Mouse (Mus musculus) midbrain, embryonic 11.5 days (tissue): ENCODE data around the gene Atf2. TPM values are rescaled to one million over a fixed set of nuclear protein-coding genes. Genes with fewer than 3 reads are reported as not detected.
A peak's percentile ranks its signal among the peaks of the same experiment; 100 is the strongest.

ENCODE experiments used
- ATAC-seq: fragments of 200-750 bp; cut with Nextera tagmentation; 2 replicates; pipeline ENCODE4 v1.8.0; 2017; ENCODE audit warnings: moderate TSS enrichment, moderate library complexity; ENCODE audit not compliant: low FRiP score
- DNase-seq: peaks from one replicate; pipeline ENCODE4 v3.0.0; 2015; ENCODE audit warnings: low spot score; ENCODE audit errors: missing footprints
- H3K27ac ChIP-seq: fragments of 300-500 bp; sonication (generic); 2 replicates; pipeline ENCODE4 v1.5.1; 2014; ENCODE audit warnings: low read depth, low read length
- H3K27me3 ChIP-seq: fragments of 300-500 bp; sonication (generic); 2 replicates; pipeline ENCODE4 v1.6.1; 2014; ENCODE audit warnings: mild to moderate bottlenecking, low read length, moderate library complexity, mixed read lengths; ENCODE audit not compliant: control insufficient read depth, insufficient read depth
- H3K36me3 ChIP-seq: fragments of 300-500 bp; sonication (generic); 2 replicates; pipeline ENCODE4 v1.6.1; 2014; ENCODE audit warnings: mild to moderate bottlenecking, low read length, moderate library complexity, mixed read lengths; ENCODE audit not compliant: control insufficient read depth, insufficient read depth
- H3K4me1 ChIP-seq: fragments of 300-500 bp; sonication (generic); 2 replicates; pipeline ENCODE4 v1.6.1; 2014; ENCODE audit warnings: low read length; ENCODE audit not compliant: control insufficient read depth, insufficient read depth
- H3K4me2 ChIP-seq: fragments of 300-500 bp; sonication (generic); 2 replicates; pipeline ENCODE4 v1.6.1; 2014; ENCODE audit warnings: mild to moderate bottlenecking, moderate library complexity
- H3K4me3 ChIP-seq: fragments of 300-500 bp; sonication (generic); 2 replicates; pipeline ENCODE4 v1.5.1; 2014; ENCODE audit warnings: low read depth, low read length
- H3K9ac ChIP-seq: fragments of 300-500 bp; sonication (generic); 2 replicates; pipeline ENCODE4 v1.6.1; 2014; ENCODE audit warnings: low read length
- H3K9me3 ChIP-seq: fragments of 300-500 bp; sonication (generic); 2 replicates; pipeline ENCODE4 v1.6.1; 2016; ENCODE audit warnings: low read length; ENCODE audit not compliant: control insufficient read depth
- WGBS: fragments of 180-500 bp; shearing (Covaris S2); extraction: QIAGEN DNeasy Blood & Tissue Kit; methylation state at CpG from one replicate; pipeline ENCODE4 v1.1.7; 2014; 5-methylcytosine and 5-hydroxymethylcytosine counted together
- polyA plus RNA-seq: library from polyadenylated mRNA; unstranded; fragments of >200 nt; fragmentation: Nextera tagmentation; extraction: Ambion mirVana; gene quantifications from 2 replicates; pipeline ENCODE4 v1.2.1, GENCODE M21; 2014

The Atf2 gene
- polyA plus RNA-seq, 1 experiment from 2014 or later: 83.3 TPM

DNA sequence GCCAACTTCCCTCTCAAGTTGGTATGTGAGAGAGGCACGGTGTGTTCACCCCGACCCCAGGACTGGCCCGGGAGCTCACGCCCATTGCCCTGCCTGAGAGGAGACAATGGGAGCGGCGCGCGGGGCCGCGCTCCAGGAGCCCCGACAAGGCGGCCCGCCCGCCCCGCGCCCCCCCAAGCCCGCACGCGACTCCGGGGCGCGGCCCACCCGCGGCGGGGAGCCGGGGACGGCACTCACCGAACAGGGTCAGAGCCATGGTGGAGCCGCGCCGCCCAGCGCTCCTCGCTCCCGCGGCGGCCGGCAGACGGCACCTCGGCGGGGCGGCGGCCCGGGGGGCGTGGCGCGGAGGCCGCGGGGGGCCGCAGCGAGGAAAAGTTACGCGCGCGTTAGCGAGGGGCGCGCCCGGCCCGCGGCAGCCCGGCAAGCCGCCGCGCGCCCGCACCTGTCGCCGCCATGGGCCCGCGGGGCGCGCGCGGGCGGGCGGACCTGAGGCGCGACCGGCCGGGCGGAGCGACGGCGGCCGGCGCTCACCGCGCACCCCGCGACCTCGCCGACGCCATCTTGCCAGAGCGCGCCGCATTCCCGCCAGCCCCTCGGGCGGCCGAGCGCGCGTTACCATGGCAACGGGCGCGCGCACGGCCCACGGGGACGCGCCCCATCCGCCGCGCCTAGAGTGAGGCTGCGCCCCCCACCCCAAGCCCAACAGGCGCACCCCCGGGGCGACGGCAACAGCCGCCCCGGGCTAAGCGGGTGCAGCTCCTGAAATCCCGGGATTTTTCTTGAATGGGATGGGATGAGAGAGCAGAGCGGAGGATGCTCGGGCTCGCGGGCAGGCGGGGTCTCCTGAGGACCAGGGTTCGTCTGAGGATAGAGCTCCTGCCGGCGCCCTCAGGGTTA is 117.4 kb downstream of the Atf2 start, which contains the start of gene Chn1:
Chn1 (minus strand) TSS at position 561 of the 897 bp plus-strand sequence.
- peak within 1 kb of the TSS; percentile 93 for H3K9ac ChIP-seq
- under 1% methylated on average over 89 of the region's 131 CpGs for WGBS
- ATAC-seq (peak; percentile 96), DNase-seq (peak; percentile 99)
- peak within 1 kb of the TSS; percentile 93 for H3K4me3 ChIP-seq
- peaks cover 13% of the 10 kb centered on the region; the same call in 1 of the 2 replicates for H3K4me1 ChIP-seq
- no peaks in the 10 kb centered on the region for H3K9me3 ChIP-seq
- H3K4me2 ChIP-seq: peak within 1 kb of the TSS; percentile 57
- H3K36me3 ChIP-seq: no peaks in the 10 kb centered on the region
- no peaks in the 10 kb centered on the region for H3K27me3 ChIP-seq
- H3K27ac ChIP-seq: peak within 1 kb of the TSS; percentile 78

- peaks cover 13% of the 10 kb centered on the region; the same call in 1 of the 2 replicates for H3K4me1 ChIP-seq
- H3K27me3 ChIP-seq: no peaks in the 10 kb centered on the region
- 24% methylated on average over 1 of the region's 1 CpGs for WGBS
- no peaks in the 10 kb centered on the region for H3K9me3 ChIP-seq
- DNase-seq: no peak
- H3K4me3 ChIP-seq: no peak overlapping the region
- no peak overlapping the region; the same call in 1 of the 2 replicates for H3K9ac ChIP-seq
- H3K27ac ChIP-seq: no peak overlapping the region
- no peaks in the 10 kb centered on the region for H3K36me3 ChIP-seq
- peak overlapping the region; percentile 57 for H3K4me2 ChIP-seq
- no peak for ATAC-seq
These were observed 119.5 kb downstream of the Atf2 start for GRCm38 (mm10) chr2:73772945-73773344.

DNA sequence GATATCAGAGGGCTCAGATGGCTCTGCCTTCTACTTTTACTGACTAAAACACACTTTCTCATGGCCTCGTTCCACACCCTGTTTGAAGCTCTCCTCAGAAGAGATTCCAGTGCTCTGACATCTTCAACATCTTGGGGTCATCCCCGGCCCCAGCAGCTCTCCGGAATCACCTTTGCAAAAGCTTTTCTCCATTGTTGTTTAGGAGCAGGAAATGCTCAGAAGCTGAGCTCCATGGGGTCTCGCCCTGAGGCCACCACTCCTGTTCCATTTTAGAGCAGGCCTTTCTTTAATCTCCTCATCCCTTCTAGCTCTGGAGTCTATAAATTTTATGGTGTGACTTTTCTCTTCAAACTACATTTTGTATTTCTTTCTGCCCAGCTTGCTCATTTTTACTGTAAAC is 123.8 kb downstream of the Atf2 start:
- Histone ChIP-seq H3K4me3 (no peak overlapping the region), H3K4me2 (no peak overlapping the region), H3K27ac (no peak overlapping the region), H3K9ac (no peak overlapping the region), H3K9me3 (no peaks in the 10 kb centered on the region), H3K27me3 (no peaks in the 10 kb centered on the region), H3K4me1 (peaks cover 9% of the 10 kb centered on the region; the same call in 1 of the 2 replicates), H3K36me3 (no peaks in the 10 kb centered on the region)
- 70% methylated on average over 4 of the region's 4 CpGs for WGBS
- ATAC-seq (no peak), DNase-seq (peak; percentile 37)

Other genes with a start within 250 kb of the Atf2 start
- 84.0 and 86.7 TPM in 2 replicates for gene Chn1, start 117.3 kb downstream of the Atf2 start, polyA plus RNA-seq
- 831 and 886 TPM in 2 replicates for gene Atp5g3, start 18.7 kb upstream of the Atf2 start, polyA plus RNA-seq